Mouse (Mus musculus): Measurements from ENCODE around the gene Rcn3. TPM values are rescaled to one million over a fixed set of nuclear protein-coding genes. Genes with fewer than 3 reads are reported as not detected.

The Rcn3 gene
- polyA plus RNA-seq, 2 experiments: 19.2 to 20.6 TPM

DNA sequence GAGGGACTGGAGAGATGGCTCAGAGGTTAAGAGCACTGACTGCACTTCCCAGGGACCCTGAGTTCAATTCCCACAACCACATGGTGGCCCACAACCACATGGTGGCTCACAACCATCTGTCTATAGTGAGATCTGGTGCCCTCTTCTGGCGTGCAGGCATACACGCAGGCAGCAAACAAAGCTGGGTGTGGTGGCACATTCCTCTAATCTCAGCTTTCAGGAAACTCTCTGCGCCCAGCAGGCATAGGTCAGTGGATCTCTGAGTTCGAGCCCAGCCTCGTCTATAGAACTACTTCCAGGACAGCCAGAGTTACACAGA, 24.1 kb downstream of the Rcn3 start:
- 10% methylated on average over 5 of the region's 5 CpGs for WGBS (ENCODE audit: insufficient replicate concordance)
- H3K9me3 ChIP-seq (ENCODE audit: control insufficient read depth, low read length): no peaks in the 10 kb centered on the region
- DNase-seq (ENCODE audit: low read depth in 3 of 3, low spot score in 3 of 3) (peak in 1 of 3 experiments; percentile 46), ATAC-seq (ENCODE audit: insufficient read depth) (peak; percentile 46)
- H3K27me3 ChIP-seq (ENCODE audit: control insufficient read depth, insufficient read depth, low read length): no peaks in the 10 kb centered on the region
- TF ChIP-seq CTCF (IDR thresholded peaks at IDR 0.05; ENCODE audit: low read depth) (peak; percentile 93), EP300 (IDR thresholded peaks at IDR 0.05; ENCODE audit: low read depth) (no peak)
- H3K27ac ChIP-seq: no peak overlapping the region
- no peaks in the 10 kb centered on the region for H3K36me3 ChIP-seq (replicated peaks; ENCODE audit: control insufficient read depth, insufficient read depth, low read depth)
- H3K9ac ChIP-seq (replicated peaks): no peak overlapping the region
- H3K4me1 ChIP-seq (replicated peaks; ENCODE audit: control insufficient read depth in 2 of 2, insufficient read depth in 2 of 2, low read length in 1 of 2): peaks cover 6 to 7% of the 10 kb centered on the region in 2 experiments; a peak in 2 of 4 replicates
- H3K4me3 ChIP-seq (ENCODE audit: insufficient read depth in 1 of 2, low read depth in 2 of 2, low read length in 2 of 2): no peak overlapping the region
- no peak overlapping the region for H3K4me2 ChIP-seq (ENCODE audit: low read depth)

DNA sequence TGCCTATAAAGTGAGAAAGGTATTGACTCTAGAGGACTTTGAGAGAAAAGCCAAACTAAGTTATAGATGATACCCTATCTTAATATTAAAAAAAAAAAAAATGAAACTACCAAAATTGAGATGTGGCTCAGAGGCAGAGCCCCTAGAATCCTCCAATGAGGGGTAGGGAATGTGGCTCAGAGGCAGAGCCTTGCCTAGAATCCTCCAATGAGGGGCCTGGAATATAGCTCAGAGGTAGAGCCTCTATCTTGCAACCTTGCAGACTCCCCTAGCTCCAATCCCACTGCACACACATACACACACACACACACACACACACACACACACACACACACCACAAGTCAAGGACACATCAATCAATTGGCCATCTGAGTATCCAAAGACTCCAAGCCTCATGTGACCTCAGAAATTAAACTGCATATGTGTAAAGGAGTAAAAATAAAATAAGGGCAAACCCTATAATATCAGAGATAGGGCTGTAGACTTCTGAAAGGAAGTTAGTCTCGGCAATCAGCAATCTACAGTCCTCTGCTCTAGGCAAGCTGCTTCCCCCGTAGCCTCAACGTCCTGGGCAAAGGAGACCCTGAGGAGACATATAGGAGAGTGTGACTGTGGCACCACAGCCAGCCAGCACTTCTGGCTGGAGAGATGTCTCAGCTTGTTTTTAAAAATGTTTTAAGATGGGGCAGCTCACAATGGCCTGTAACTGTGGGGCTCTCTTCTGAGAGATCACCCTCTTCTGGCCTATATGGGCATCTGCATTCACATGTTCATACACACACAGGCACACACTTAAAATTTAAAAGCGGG, 24.6 kb downstream of the Rcn3 start:
- H3K9me3 ChIP-seq (ENCODE audit: control insufficient read depth, low read length): no peaks in the 10 kb centered on the region
- no peak overlapping the region for H3K4me3 ChIP-seq (ENCODE audit: insufficient read depth in 1 of 2, low read depth in 2 of 2, low read length in 2 of 2)
- peaks cover 5 to 6% of the 10 kb centered on the region in 2 experiments; a peak in 2 of 4 replicates for H3K4me1 ChIP-seq (replicated peaks; ENCODE audit: control insufficient read depth in 2 of 2, insufficient read depth in 2 of 2, low read length in 1 of 2)
- no peaks in the 10 kb centered on the region for H3K36me3 ChIP-seq (replicated peaks; ENCODE audit: control insufficient read depth, insufficient read depth, low read depth)
- no peak overlapping the region for H3K9ac ChIP-seq (replicated peaks)
- WGBS (ENCODE audit: insufficient replicate concordance): 33% methylated on average over 4 of the region's 4 CpGs
- TF ChIP-seq EP300 (IDR thresholded peaks at IDR 0.05; ENCODE audit: low read depth): no peak
- no peak for TF ChIP-seq CTCF (IDR thresholded peaks at IDR 0.05; ENCODE audit: low read depth)
- no peaks in the 10 kb centered on the region for H3K27me3 ChIP-seq (ENCODE audit: control insufficient read depth, insufficient read depth, low read length)
- ATAC-seq (ENCODE audit: insufficient read depth) (0 out of 2 replicates have a peak, but pooled peaks have one; percentile 4), DNase-seq (ENCODE audit: low read depth in 3 of 3, low spot score in 3 of 3) (no peak)
- no peak overlapping the region for H3K27ac ChIP-seq
- H3K4me2 ChIP-seq (ENCODE audit: low read depth): no peak overlapping the region

DNA sequence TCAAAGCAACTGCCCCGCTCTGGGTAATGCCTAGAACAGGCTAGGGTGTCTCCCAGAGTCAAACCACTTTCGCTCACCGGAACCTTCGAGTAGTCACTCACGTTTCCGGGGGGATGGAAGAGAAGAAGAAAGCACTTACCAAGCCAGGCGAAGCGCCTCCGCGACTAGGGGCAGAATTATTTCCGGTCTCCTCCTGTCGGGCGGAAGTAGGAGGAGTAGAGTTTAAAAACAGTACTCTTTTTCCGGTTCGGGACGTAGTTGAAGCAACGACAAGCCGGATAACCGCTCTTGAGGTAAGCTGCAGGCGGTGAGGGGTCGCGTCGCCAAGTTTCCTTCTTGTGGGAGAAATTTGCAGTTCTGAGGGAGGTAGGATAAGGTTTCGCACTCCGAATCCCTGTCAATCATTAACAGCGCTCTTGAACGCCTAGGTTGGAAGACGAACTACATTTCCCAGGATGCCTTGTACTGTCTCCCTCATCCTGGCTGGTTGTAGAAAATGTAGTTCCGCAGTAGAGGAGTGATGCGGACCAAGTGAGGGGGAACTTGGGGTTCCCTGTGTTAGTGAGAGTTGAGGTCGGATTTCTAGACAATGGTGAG, 29.7 kb downstream of the Rcn3 start, which contains the start of the genes Nosip and Prrg2:
Gene Nosip (plus strand): TSS at position 191 of the 597 bp plus-strand sequence.
Gene Prrg2 (minus strand): TSS at position 439 of the 597 bp plus-strand sequence.
- under 1% methylated on average over 31 of the region's 31 CpGs for WGBS (ENCODE audit: insufficient replicate concordance)
- ATAC-seq (ENCODE audit: insufficient read depth): peak; percentile 90
- Histone ChIP-seq H3K4me3 (ENCODE audit: insufficient read depth in 1 of 2, low read depth in 2 of 2, low read length in 2 of 2) (peak within 1 kb of the TSS; percentile 71 to 100), H3K4me1 (replicated peaks; ENCODE audit: control insufficient read depth in 2 of 2, insufficient read depth in 2 of 2, low read length in 1 of 2) (peaks cover 14 to 17% of the 10 kb centered on the region in 2 experiments), H3K4me2 (ENCODE audit: low read depth) (peak within 1 kb of the TSS; percentile 59), H3K27me3 (ENCODE audit: control insufficient read depth, insufficient read depth, low read length) (no peaks in the 10 kb centered on the region), H3K9ac (replicated peaks) (peak within 1 kb of the TSS; percentile 65), H3K27ac (peak within 1 kb of the TSS; percentile 64), H3K36me3 (replicated peaks; ENCODE audit: control insufficient read depth, insufficient read depth, low read depth) (no peaks in the 10 kb centered on the region), H3K9me3 (ENCODE audit: control insufficient read depth, low read length) (no peaks in the 10 kb centered on the region)
- peak; percentile 97 to 98 (median 98) for DNase-seq (ENCODE audit: low read depth in 3 of 3, low spot score in 3 of 3)
- TF ChIP-seq EP300 (IDR thresholded peaks at IDR 0.05; ENCODE audit: low read depth) (peak; percentile 37; the same call in 1 of the 2 replicates), CTCF (IDR thresholded peaks at IDR 0.05; ENCODE audit: low read depth) (peak; percentile 53)

DNA sequence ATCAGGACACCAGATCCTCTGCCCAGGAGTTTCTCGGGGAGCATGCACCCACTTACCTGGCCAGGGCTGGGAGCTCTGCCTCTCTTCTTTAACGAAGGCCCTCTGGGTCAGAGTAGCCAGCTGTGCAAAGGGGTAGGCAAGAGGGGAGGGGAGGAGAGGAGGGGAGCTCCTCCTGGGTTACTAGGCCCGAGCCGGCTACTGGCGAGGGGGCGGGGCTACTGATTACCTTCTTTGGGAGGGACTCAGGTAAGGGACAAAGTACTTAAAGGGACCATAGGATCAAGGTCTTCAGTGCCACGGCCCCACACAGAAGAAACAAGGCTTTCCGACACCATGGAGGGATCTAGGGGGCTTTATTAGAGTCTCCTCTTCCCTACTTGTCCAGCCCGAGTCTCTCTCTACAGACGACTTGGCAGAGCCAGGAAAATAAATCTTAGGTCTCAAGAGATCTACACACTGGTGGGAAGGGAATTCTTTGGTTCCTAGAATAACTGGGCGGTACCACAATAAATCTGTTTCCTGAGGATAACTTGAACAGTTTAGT, 30.4 kb downstream of the Rcn3 start:
- TF ChIP-seq EP300 (IDR thresholded peaks at IDR 0.05; ENCODE audit: low read depth) (no peak), CTCF (IDR thresholded peaks at IDR 0.05; ENCODE audit: low read depth) (no peak)
- Histone ChIP-seq H3K9ac (replicated peaks) (peak overlapping the region; percentile 65), H3K4me1 (replicated peaks; ENCODE audit: control insufficient read depth in 2 of 2, insufficient read depth in 2 of 2, low read length in 1 of 2) (peaks cover 14 to 17% of the 10 kb centered on the region in 2 experiments), H3K4me2 (ENCODE audit: low read depth) (peak overlapping the region; percentile 59), H3K9me3 (ENCODE audit: control insufficient read depth, low read length) (no peaks in the 10 kb centered on the region), H3K4me3 (ENCODE audit: insufficient read depth in 1 of 2, low read depth in 2 of 2, low read length in 2 of 2) (peak overlapping the region; percentile 12 to 71), H3K27ac (peak overlapping the region; percentile 64), H3K27me3 (ENCODE audit: control insufficient read depth, insufficient read depth, low read length) (no peaks in the 10 kb centered on the region), H3K36me3 (replicated peaks; ENCODE audit: control insufficient read depth, insufficient read depth, low read depth) (no peaks in the 10 kb centered on the region)
- DNase-seq (ENCODE audit: low read depth in 3 of 3, low spot score in 3 of 3): no peak
- 28% methylated on average over 11 of the region's 11 CpGs for WGBS (ENCODE audit: insufficient replicate concordance)
- ATAC-seq (ENCODE audit: insufficient read depth): no peak
